Mouse (Mus musculus): Measurements from ENCODE around the gene Tacc2.

DNA sequence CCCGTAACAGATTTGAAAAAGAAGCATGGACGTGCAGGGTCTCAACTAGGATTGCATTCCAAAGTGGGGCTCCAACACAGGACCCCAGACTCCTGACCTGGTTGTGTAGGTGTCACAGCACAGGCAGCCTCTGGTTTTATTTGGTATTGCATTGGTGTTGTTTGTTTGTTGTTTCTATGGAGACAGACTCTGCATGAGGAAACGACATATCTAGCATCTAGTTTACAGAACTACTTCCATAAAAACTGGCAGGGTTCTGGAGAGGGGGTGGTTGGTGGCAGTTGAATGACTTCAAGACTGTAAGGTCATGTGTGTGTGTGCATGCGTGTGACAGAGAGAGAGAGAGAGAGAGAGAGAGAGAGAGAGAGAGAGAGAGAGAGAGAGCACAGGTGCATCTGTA lies 70.8 kb downstream of the Tacc2 start:
- TF ChIP-seq EP300 (IDR thresholded peaks at IDR 0.05) (no peak), CTCF (IDR thresholded peaks at IDR 0.05) (no peak)
